Mouse (Mus musculus) retina, embryonic 14.5 days (tissue): ENCODE data around the gene Rai1.
A peak's percentile ranks its signal among the peaks of the same experiment; 100 is the strongest.

Experiments used
- DNase-seq: peaks from one replicate; pipeline ENCODE4 v3.0.0-alpha.2; 2015; ENCODE audit warnings: low spot score

Gene Rai1

GRCm38 (mm10) chr11:60192534-60192933, 87.7 kb downstream of the Rai1 start:
- DNase-seq, result no peak

- DNase-seq, result no peak
These were observed 88.7 kb downstream of the Rai1 start for GRCm38 (mm10) chr11:60193556-60193955.

- DNase-seq, result peak; percentile 64
These were observed 90.3 kb downstream of the Rai1 start for GRCm38 (mm10) chr11:60195108-60195507.

- DNase-seq, result no peak
These were observed 91.5 kb downstream of the Rai1 start for GRCm38 (mm10) chr11:60196344-60196743.

- no peak for DNase-seq
These were observed 93.3 kb downstream of the Rai1 start for GRCm38 (mm10) chr11:60197998-60198619.

- DNase-seq, result no peak
These were observed 93.8 kb downstream of the Rai1 start for GRCm38 (mm10) chr11:60198651-60199050.

- DNase-seq, result peak; percentile 99
These were observed 94.9 kb downstream of the Rai1 start for GRCm38 (mm10) chr11:60199702-60200184.

GRCm38 (mm10) chr11:60200384-60200783, 95.6 kb downstream of the Rai1 start:
- DNase-seq, result no peak

GRCm38 (mm10) chr11:60202710-60203638, 98.2 kb downstream of the Rai1 start:
- DNase-seq, result no peak

- no peak for DNase-seq
These were observed 100.2 kb downstream of the Rai1 start for GRCm38 (mm10) chr11:60205026-60205425.

- no peak for DNase-seq
These were observed 101.4 kb downstream of the Rai1 start for GRCm38 (mm10) chr11:60206207-60206606.

- no peak for DNase-seq
These were observed 103.4 kb downstream of the Rai1 start for GRCm38 (mm10) chr11:60208201-60208600.

GRCm38 (mm10) chr11:60208712-60209111, 103.9 kb downstream of the Rai1 start:
- no peak for DNase-seq

GRCm38 (mm10) chr11:60209217-60209932, 104.6 kb downstream of the Rai1 start:
- DNase-seq, result no peak

- DNase-seq, result no peak
These were observed 105.1 kb downstream of the Rai1 start for GRCm38 (mm10) chr11:60209933-60210249.

GRCm38 (mm10) chr11:60210305-60210724, 105.5 kb downstream of the Rai1 start:
- DNase-seq, result peak; percentile 97

- DNase-seq, result no peak
These were observed 106.3 kb downstream of the Rai1 start for GRCm38 (mm10) chr11:60211152-60211551.

- no peak for DNase-seq
These were observed 106.9 kb downstream of the Rai1 start for GRCm38 (mm10) chr11:60211761-60212160.

GRCm38 (mm10) chr11:60213266-60213665, 108.5 kb downstream of the Rai1 start:
- no peak for DNase-seq

GRCm38 (mm10) chr11:60216671-60217070, 111.9 kb downstream of the Rai1 start:
- DNase-seq, result no peak

GRCm38 (mm10) chr11:60217467-60217866, 112.7 kb downstream of the Rai1 start:
- DNase-seq, result no peak

- DNase-seq, result no peak
These were observed 114.8 kb downstream of the Rai1 start for GRCm38 (mm10) chr11:60219609-60220008.
